ENCODE assay signal across 44 mouse cellular contexts in genomic region chr11:33654485-33654884, GRCm38 (mm10). TPM values are rescaled to one million over a fixed set of nuclear protein-coding genes. Genes with fewer than 3 reads are reported as not detected.
"Had no signal": no experiment of that assay in that cellular context is flagged by ENCODE, and none has a peak within 500 bp of the region (broad histone marks: within the 10 kb centered on the region; RNA-seq: fewer than 3 reads in every experiment).

No protein-coding gene starts in this region.

- DNase-seq: left cerebral cortex, postnatal 4 days; liver; liver, embryonic 13.5 days; liver, postnatal 0 days; lung, adult 18-20 months; lung, adult 2 months; lung, embryonic 14.5 days; lung, postnatal 10 days; lung, postnatal 14 days; lung, postnatal 36 days; lung, postnatal 4 days; midbrain, embryonic 14.5 days had no signal

- H3K4me2 ChIP-seq: limb, embryonic 12.5 days; limb, embryonic 13.5 days; limb, embryonic 15.5 days; liver, embryonic 11.5 days; liver, embryonic 12.5 days; liver, embryonic 13.5 days; liver, embryonic 15.5 days; lung, embryonic 14.5 days; lung, embryonic 15.5 days; midbrain, embryonic 11.5 days; midbrain, embryonic 12.5 days; midbrain, embryonic 13.5 days; midbrain, embryonic 15.5 days; neural tube, embryonic 12.5 days; neural tube, embryonic 13.5 days had no signal

- H3K36me3 ChIP-seq: limb, embryonic 10.5 days; limb, embryonic 12.5 days; limb, embryonic 13.5 days; limb, embryonic 15.5 days; liver, embryonic 12.5 days; liver, embryonic 13.5 days; liver, embryonic 15.5 days; lung, embryonic 15.5 days; midbrain, embryonic 10.5 days; midbrain, embryonic 12.5 days; midbrain, embryonic 13.5 days; midbrain, embryonic 15.5 days; neural tube, embryonic 12.5 days; neural tube, embryonic 13.5 days had no signal

- ATAC-seq: liver, embryonic 12.5 days; liver, postnatal 0 days; lung, postnatal 0 days; midbrain, embryonic 13.5 days; midbrain, embryonic 15.5 days; midbrain, embryonic 16.5 days had no signal

- H3K27ac ChIP-seq: limb, embryonic 10.5 days; limb, embryonic 12.5 days; limb, embryonic 13.5 days; limb, embryonic 15.5 days; liver, embryonic 12.5 days; liver, embryonic 13.5 days; liver, embryonic 14.5 days; liver, embryonic 15.5 days; lung, embryonic 15.5 days; macrophage; midbrain, embryonic 10.5 days; midbrain, embryonic 12.5 days; midbrain, embryonic 13.5 days; midbrain, embryonic 15.5 days; neural tube, embryonic 12.5 days; neural tube, embryonic 13.5 days had no signal

- H3K9me3 ChIP-seq: limb, embryonic 10.5 days; limb, embryonic 12.5 days; limb, embryonic 13.5 days; limb, embryonic 15.5 days; liver, embryonic 12.5 days; liver, embryonic 13.5 days; liver, embryonic 15.5 days; lung, embryonic 15.5 days; megakaryocyte, embryonic 14.5 days; midbrain, embryonic 10.5 days; midbrain, embryonic 12.5 days; midbrain, embryonic 13.5 days; midbrain, embryonic 15.5 days; neural tube, embryonic 12.5 days; neural tube, embryonic 13.5 days had no signal

- H3K9ac ChIP-seq: limb, embryonic 12.5 days; limb, embryonic 13.5 days; limb, embryonic 15.5 days; liver, embryonic 12.5 days; liver, embryonic 13.5 days; liver, embryonic 14.5 days; liver, embryonic 15.5 days; liver, postnatal 0 days; lung, embryonic 14.5 days; lung, embryonic 15.5 days; midbrain, embryonic 12.5 days; midbrain, embryonic 13.5 days; midbrain, embryonic 15.5 days; neural tube, embryonic 12.5 days; neural tube, embryonic 13.5 days had no signal

- H3K4me1 ChIP-seq: limb, embryonic 10.5 days; limb, embryonic 12.5 days; limb, embryonic 13.5 days; limb, embryonic 15.5 days; liver, embryonic 12.5 days; liver, embryonic 13.5 days; liver, embryonic 15.5 days; megakaryocyte, embryonic 14.5 days; midbrain, embryonic 10.5 days; midbrain, embryonic 12.5 days; midbrain, embryonic 13.5 days; neural tube, embryonic 12.5 days had no signal

- H3K27me3 ChIP-seq: limb, embryonic 13.5 days; limb, embryonic 15.5 days; liver, embryonic 12.5 days; liver, embryonic 13.5 days; liver, embryonic 15.5 days; lung, embryonic 15.5 days; midbrain, embryonic 12.5 days; midbrain, embryonic 13.5 days; midbrain, embryonic 15.5 days; neural tube, embryonic 12.5 days; neural tube, embryonic 13.5 days had no signal

- H3K4me3 ChIP-seq: limb, embryonic 10.5 days; limb, embryonic 12.5 days; limb, embryonic 13.5 days; limb, embryonic 15.5 days; liver, embryonic 12.5 days; liver, embryonic 13.5 days; liver, embryonic 15.5 days; lung, embryonic 15.5 days; megakaryocyte, embryonic 14.5 days; midbrain, embryonic 10.5 days; midbrain, embryonic 12.5 days; midbrain, embryonic 13.5 days; midbrain, embryonic 15.5 days; neural tube, embryonic 12.5 days; neural tube, embryonic 13.5 days had no signal

RNA-seq across cellular contexts. Expression of gene D130052B06Rik, which starts 55.4 kb away (rescaled TPM):
- total RNA-seq: left cerebral cortex, postnatal 10 days; left cerebral cortex, postnatal 14 days; left cerebral cortex, postnatal 25 days; left cerebral cortex, postnatal 36 days; left cerebral cortex, postnatal 4 days; liver, adult 2 months; megakaryocyte progenitor cell, adult 5-6 weeks; megakaryocyte, adult 5-6 weeks; megakaryocyte-erythroid progenitor cell, adult 5-6 weeks; midbrain, postnatal 0 days; monocyte, adult 5-6 weeks had no signal
- polyA plus RNA-seq: limb, embryonic 10.5 days; liver, adult 2 months; liver, embryonic 11.5 days; liver, embryonic 12.5 days; liver, embryonic 13.5 days; liver, embryonic 14.5 days; liver, embryonic 15.5 days; liver, embryonic 16.5 days; liver, postnatal 0 days; lung, adult 2 months; lung, embryonic 14.5 days; lung, embryonic 15.5 days; lung, embryonic 16.5 days; lung, postnatal 0 days; macrophage; midbrain, embryonic 11.5 days; midbrain, embryonic 13.5 days; midbrain, embryonic 14.5 days; midbrain, embryonic 15.5 days; midbrain, embryonic 16.5 days; midbrain, postnatal 0 days had no signal
